22 mouse cellular contexts compared by ENCODE assay signal in the genomic region with DNA sequence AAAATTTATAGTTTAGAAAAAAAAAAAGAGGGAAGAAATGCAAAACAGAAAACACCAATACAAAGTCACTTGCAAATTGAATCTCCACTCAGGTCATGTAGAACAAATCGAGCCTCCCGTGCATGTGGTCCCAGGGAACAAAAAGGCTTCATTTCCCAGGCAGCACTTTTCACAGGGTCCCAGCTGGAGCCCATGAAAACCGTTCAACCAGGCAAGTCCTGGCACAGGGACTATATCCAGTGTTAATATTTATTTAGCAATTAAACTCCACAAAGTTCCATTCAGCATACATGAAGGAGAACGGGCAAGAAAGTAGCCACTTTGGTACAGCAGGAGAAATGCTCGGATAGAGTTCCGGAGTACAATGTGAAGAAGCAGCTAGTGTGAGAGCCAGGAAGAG.
A peak's percentile ranks its signal among the peaks of the same experiment; 100 is the strongest.
DNase-seq lines count a peak whose midpoint lies in the region; ATAC-seq and TF ChIP-seq lines count a peak whose summit lies in the region.
"Had no signal": no experiment of that assay in that cellular context is flagged by ENCODE, and none has a peak within 500 bp of the region (broad histone marks: within the 10 kb centered on the region; RNA-seq: fewer than 3 reads in every experiment).

No protein-coding gene starts in this region.

- H3K27me3 ChIP-seq in embryonic facial prominence, embryonic 14.5 days (replicated peaks; ENCODE audit: control insufficient read depth, insufficient read depth, low read length): no peaks in the 10 kb centered on the region
- no peaks in the 10 kb centered on the region for H3K27me3 ChIP-seq in embryonic facial prominence, embryonic 10.5 days (replicated peaks; ENCODE audit: low read depth, poor library complexity, severe bottlenecking)
- H3K27me3 ChIP-seq in lung, embryonic 15.5 days: no peaks in the 10 kb centered on the region
- no peaks in the 10 kb centered on the region for H3K27me3 ChIP-seq in kidney, postnatal 0 days (ENCODE audit: insufficient read depth, low read length)
- H3K27me3 ChIP-seq: hindbrain, embryonic 13.5 days; liver, embryonic 15.5 days; neural tube, embryonic 15.5 days had no signal

- no peak overlapping the region for H3K9ac ChIP-seq in embryonic facial prominence, embryonic 14.5 days (ENCODE audit: low read depth, low read length)
- no peak overlapping the region for H3K9ac ChIP-seq in lung, embryonic 15.5 days
- no peak overlapping the region for H3K9ac ChIP-seq in kidney, postnatal 0 days (ENCODE audit: low read depth, low read length)
- H3K9ac ChIP-seq: hindbrain, embryonic 13.5 days; liver, embryonic 15.5 days; neural tube, embryonic 15.5 days had no signal

- no peaks in the 10 kb centered on the region for H3K4me1 ChIP-seq in embryonic facial prominence, embryonic 14.5 days (ENCODE audit: control insufficient read depth, insufficient read depth, low read length)
- H3K4me1 ChIP-seq in embryonic facial prominence, embryonic 10.5 days: no peaks in the 10 kb centered on the region
- H3K4me1 ChIP-seq in lung, embryonic 15.5 days: no peaks in the 10 kb centered on the region
- no peaks in the 10 kb centered on the region for H3K4me1 ChIP-seq in lung, adult 2 months (ENCODE audit: control insufficient read depth, insufficient read depth, low read length)
- H3K4me1 ChIP-seq in kidney, postnatal 0 days (replicated peaks; ENCODE audit: insufficient read depth, low read length): no peaks in the 10 kb centered on the region
- H3K4me1 ChIP-seq: hindbrain, embryonic 13.5 days; liver, embryonic 15.5 days; neural tube, embryonic 15.5 days had no signal

- no peak for ATAC-seq in embryonic facial prominence, embryonic 14.5 days (ENCODE audit: low read depth)
- ATAC-seq in lung, embryonic 15.5 days (ENCODE audit: borderline replicate concordance, extremely low read depth, low FRiP score, low TSS enrichment): peak; percentile 69; the same call in 1 of the 2 replicates
- ATAC-seq in kidney, postnatal 0 days (replicated peaks; ENCODE audit: low FRiP score, low read depth): peak; percentile 52; the same call in 1 of the 2 replicates
- ATAC-seq: CD4-positive, CD25-positive, alpha-beta regulatory T cell, adult 4 months; intestine, postnatal 0 days had no signal

- DNase-seq in embryonic facial prominence, embryonic 14.5 days (ENCODE audit: low spot score): peak; percentile 48
- DNase-seq in embryonic facial prominence, embryonic 10.5 days (ENCODE audit: low spot score): no peak
- no peak for DNase-seq in lung, adult 2 months
- DNase-seq in kidney, postnatal 0 days (ENCODE audit: low spot score): peak; percentile 74
- no peak for DNase-seq in left cerebral cortex, postnatal 25 days (ENCODE audit: low spot score in 2 of 2)
- no peak for DNase-seq in cerebellum, adult 8-10 months
- DNase-seq in right cerebral cortex, postnatal 14 days: no peak
- DNase-seq: adrenal gland, adult 2 months; cerebellum, adult 11 months; cerebellum, postnatal 36 days; gastrocnemius, postnatal 10 days had no signal

- no peaks in the 10 kb centered on the region for H3K36me3 ChIP-seq in embryonic facial prominence, embryonic 14.5 days (ENCODE audit: control insufficient read depth, insufficient read depth, low read length)
- no peaks in the 10 kb centered on the region for H3K36me3 ChIP-seq in embryonic facial prominence, embryonic 10.5 days (replicated peaks)
- no peaks in the 10 kb centered on the region for H3K36me3 ChIP-seq in lung, embryonic 15.5 days
- no peaks in the 10 kb centered on the region for H3K36me3 ChIP-seq in kidney, postnatal 0 days (ENCODE audit: insufficient read depth, low read length)
- H3K36me3 ChIP-seq: G1E; hindbrain, embryonic 13.5 days; liver, embryonic 15.5 days; neural tube, embryonic 15.5 days had no signal

- no peak overlapping the region for H3K4me2 ChIP-seq in embryonic facial prominence, embryonic 14.5 days (ENCODE audit: low read depth, low read length)
- H3K4me2 ChIP-seq in lung, embryonic 15.5 days: no peak overlapping the region
- H3K4me2 ChIP-seq in kidney, postnatal 0 days (ENCODE audit: low read length): no peak overlapping the region
- H3K4me2 ChIP-seq: hindbrain, embryonic 13.5 days; liver, embryonic 15.5 days; midbrain, embryonic 11.5 days; neural tube, embryonic 15.5 days had no signal

- no peak overlapping the region for H3K4me3 ChIP-seq in embryonic facial prominence, embryonic 14.5 days (ENCODE audit: low read depth, low read length)
- no peak overlapping the region for H3K4me3 ChIP-seq in embryonic facial prominence, embryonic 10.5 days
- no peak overlapping the region for H3K4me3 ChIP-seq in lung, embryonic 15.5 days
- no peak overlapping the region for H3K4me3 ChIP-seq in lung, adult 2 months (replicated peaks; ENCODE audit: extremely low read depth, low read depth, low read length)
- no peak overlapping the region for H3K4me3 ChIP-seq in kidney, postnatal 0 days (replicated peaks; ENCODE audit: low read depth, low read length)
- H3K4me3 ChIP-seq: erythroblast, embryonic 14.5 days; hindbrain, embryonic 13.5 days; liver, embryonic 15.5 days; neural tube, embryonic 15.5 days had no signal

- intact Hi-C loops in left cerebral cortex, postnatal 25 days (cut with DNase I): no loop called here

- TF ChIP-seq POLR2A in lung, adult 2 months (IDR thresholded peaks at IDR 0.05; ENCODE audit: borderline replicate concordance, extremely low read depth, low read depth, low read length): no peak

- WGBS in embryonic facial prominence, embryonic 14.5 days: 46% methylated on average over 6 of the region's 6 CpGs
- 75% methylated on average over 6 of the region's 6 CpGs for WGBS in embryonic facial prominence, embryonic 10.5 days
- 61% methylated on average over 6 of the region's 6 CpGs for WGBS in lung, embryonic 15.5 days
- WGBS in lung, adult 2 months: 66% methylated on average over 6 of the region's 6 CpGs
- WGBS in kidney, postnatal 0 days: 34% methylated on average over 6 of the region's 6 CpGs

- H3K9me3 ChIP-seq in embryonic facial prominence, embryonic 14.5 days (ENCODE audit: control insufficient read depth, low read length): no peaks in the 10 kb centered on the region
- no peaks in the 10 kb centered on the region for H3K9me3 ChIP-seq in embryonic facial prominence, embryonic 10.5 days
- no peaks in the 10 kb centered on the region for H3K9me3 ChIP-seq in lung, embryonic 15.5 days
- no peaks in the 10 kb centered on the region for H3K9me3 ChIP-seq in kidney, postnatal 0 days (replicated peaks; ENCODE audit: low read length)
- H3K9me3 ChIP-seq: hindbrain, embryonic 13.5 days; liver, embryonic 15.5 days; neural tube, embryonic 15.5 days had no signal

- no peak for TF ChIP-seq CTCF in lung, adult 2 months (IDR thresholded peaks at IDR 0.05; ENCODE audit: insufficient read depth, low read length)
- TF ChIP-seq CTCF in kidney, postnatal 0 days (IDR thresholded peaks at IDR 0.05; ENCODE audit: low read depth): no peak

- H3K27ac ChIP-seq in embryonic facial prominence, embryonic 14.5 days (replicated peaks; ENCODE audit: low read depth, low read length): 0 out of 2 replicates have a peak overlapping the region, but pooled peaks have one; percentile 8
- H3K27ac ChIP-seq in embryonic facial prominence, embryonic 10.5 days (replicated peaks): no peak overlapping the region
- H3K27ac ChIP-seq in lung, embryonic 15.5 days: no peak overlapping the region
- no peak overlapping the region for H3K27ac ChIP-seq in kidney, postnatal 0 days
- H3K27ac ChIP-seq: hindbrain, embryonic 13.5 days; liver, embryonic 15.5 days; macrophage; neural tube, embryonic 15.5 days; stomach, postnatal 0 days had no signal

Comparison
In these comparisons a context has a peak if more than half of its experiments do, and no peak if none do; other contexts are left out.
1. DNase-seq: peak in embryonic facial prominence, embryonic 14.5 days (single experiment) and kidney, postnatal 0 days (single experiment); none in embryonic facial prominence, embryonic 10.5 days (single experiment), lung, adult 2 months (single experiment), left cerebral cortex, postnatal 25 days (0 of 2), cerebellum, adult 8-10 months (single experiment) and right cerebral cortex, postnatal 14 days (single experiment).